Mouse (Mus musculus) ovary, adult 18-20 months (tissue): ENCODE results near the gene Stmn1.
"Not testable (repeated sequence)": the region's sequence is repeated elsewhere in the genome, so short reads cannot be mapped to it uniquely, and the experiment has no call there.

Source experiments
- DNase-seq: peaks from one replicate; pipeline ENCODE4 v3.0.0; 2022; ENCODE audit warnings: low spot score, mixed read lengths

Gene Stmn1

DNA sequence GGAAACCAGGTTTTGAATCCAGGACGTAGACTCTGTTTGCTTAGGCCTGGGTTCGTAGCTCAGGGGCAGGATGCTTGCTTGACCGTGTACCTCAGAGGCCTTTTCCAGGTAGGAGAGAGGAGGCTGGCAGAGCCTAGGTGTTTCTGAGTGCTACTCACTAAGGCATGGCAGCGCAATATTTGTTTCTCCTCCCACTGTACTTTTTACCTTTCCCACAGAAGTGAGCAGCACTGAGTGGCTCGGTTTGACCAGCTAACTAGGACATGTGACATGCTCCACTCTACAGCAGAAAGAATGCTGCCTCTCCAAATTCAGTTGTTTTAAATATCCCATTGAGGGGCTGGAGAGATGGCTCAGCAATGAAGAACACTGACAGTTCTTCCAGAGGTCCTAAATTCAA is 20.1 kb downstream of the Stmn1 start:
- no peak for DNase-seq

DNA sequence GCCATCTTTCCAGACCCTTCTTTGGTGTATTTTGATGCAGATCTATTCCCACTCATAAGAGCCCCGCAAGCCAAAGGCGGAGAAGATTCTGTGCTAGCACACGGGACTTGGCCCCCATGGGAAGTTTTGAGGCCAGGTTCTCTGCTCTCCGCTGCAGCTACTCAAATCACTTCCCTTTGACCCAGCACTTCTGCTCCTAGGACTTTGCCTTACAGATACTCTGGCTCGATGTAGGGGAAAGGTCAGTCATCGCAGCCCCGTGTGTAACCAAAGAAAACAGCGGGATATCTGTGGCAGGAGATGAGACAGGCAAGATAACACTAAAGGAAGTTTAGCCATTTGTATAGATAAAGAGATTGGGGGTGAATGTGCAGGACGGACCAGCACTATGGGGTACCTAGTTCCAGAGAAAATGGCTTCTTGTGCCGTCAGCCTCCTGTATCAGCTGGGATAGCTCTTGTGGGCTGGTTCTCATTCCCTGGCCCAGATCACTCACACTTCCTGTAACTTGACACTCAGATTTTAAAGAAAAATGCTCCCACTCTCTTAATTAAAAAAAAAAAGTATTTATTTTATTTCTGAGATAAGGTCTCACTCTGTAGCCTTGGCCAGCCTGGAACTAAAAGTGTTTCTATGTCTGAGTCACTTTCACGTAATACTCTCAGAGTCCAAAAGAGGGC is 22.0 kb downstream of the Stmn1 start:
- no peak for DNase-seq

DNA sequence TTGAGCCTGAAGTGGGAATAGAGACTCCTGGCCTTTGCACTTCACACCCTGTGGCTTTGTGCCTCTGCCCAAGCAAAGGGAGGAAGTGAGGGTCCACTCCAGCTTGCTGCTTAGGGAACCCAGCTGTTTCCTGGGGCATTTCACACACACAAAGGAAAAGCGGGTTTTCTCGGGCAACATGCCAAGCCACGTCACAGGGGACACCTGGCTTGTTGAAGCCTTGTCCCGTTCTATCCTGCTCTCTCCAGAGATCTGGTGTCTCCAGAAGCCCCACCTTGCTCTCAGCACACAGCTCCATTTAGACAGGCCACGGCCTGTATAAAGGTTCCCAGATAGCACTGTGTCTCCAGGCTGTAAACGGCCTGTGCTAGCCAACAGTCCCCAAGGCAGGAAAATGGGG is 23.6 kb downstream of the Stmn1 start:
- no peak for DNase-seq

DNA sequence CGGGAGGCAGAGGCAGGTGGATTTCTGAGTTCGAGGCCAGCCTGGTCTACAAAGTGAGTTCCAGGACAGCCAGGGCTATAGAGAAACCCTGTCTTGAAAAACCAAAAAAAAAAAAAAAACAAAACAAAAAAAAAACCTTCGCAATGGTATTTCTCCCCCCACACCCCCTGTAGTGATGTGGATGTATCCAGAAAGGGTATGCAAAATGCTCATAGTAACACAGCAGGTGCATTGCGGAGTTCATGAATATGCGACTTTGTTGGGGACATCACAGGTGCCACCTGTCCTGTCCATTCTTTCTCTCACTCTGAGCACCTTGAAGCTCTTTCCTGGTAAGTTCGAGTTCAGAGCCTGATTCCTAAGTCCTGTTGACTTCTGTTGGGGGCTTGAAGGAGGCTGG is 26.0 kb downstream of the Stmn1 start:
- not testable (repeated sequence) for DNase-seq

DNA sequence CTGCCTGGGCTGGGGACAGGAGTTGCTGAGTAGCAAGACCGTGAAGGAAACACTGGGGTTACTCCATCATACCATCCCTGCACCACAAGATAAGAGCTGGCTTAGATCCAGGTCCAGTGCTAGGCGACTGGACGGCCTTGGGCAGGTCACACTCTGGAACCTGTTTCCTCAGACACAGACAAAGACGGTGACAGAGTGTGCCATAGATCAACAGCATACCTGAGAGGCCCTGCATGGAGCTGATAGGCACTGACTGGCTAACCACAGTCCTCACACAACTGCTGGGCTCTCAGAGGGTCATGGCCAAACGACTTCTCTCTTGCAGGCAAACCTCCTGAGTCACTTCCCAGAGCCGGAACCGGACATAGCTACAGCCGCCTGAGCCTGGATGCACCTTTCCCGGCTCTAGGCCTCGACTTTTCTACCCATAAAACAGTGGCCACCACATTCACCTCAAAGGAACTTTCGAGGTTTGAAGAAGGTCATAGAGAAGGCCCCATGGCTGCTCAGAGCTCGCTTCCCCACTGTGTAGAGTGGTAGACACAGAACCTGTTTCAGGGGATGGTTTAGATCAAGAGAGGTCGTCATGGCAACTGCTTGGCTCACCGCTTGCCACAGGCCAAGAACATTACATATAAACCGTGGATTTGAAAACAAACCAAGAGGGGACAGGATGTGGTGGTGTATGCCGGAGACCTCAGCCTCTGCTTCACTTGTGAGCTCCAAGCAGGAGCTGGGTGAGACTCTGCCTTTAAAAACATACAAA is 26.8 kb downstream of the Stmn1 start:
- peak; percentile 64 for DNase-seq

DNA sequence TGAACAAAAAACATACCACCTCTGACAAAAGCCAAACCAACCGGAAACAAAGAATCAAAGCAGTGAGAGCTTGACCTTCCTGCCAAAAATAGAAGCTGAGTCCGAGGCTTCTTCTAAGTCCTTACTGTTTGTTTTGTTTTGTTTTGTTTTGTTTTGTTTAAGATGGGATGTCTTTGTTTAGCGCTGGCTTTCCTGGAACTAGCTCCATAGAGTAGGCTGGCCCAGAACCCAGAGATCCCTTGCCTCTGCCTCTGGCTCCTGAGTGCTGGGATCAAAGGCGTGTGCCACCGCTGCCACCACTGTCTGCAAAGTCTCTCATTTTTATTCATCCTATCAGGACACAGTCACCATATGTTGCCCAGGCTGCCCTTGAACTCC is 27.4 kb downstream of the Stmn1 start:
- no peak for DNase-seq

DNA sequence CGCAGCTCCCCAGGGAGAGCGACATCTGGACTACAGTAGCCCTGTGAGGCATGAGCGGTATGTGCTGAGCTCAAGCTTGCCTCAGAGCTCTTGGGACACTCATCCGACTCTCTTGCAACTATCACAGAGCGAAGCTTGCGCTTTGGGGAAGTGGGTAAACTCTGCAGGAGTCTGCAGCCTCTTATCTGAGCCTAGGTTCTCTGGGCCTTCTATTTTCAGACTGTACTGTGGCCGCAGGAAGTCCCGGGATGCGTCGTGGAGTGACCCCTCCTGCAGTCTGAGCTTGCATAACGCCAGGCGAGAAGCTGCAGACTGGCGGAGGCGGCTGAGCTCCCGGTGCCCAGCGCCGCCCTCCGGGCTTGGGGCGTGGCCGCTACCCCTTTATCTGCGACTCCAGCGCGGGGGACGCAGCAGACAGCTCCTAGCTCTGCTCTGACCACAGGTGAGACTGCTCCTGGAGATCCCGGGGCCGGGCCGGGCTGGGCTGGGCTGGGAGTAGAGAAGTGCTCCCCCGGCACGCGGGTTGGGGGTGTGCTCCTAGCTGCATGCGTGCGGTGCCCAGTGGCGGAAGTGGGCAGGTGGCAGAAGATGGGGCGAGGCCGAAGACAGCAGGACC is 28.6 kb downstream of the Stmn1 start, which contains the start of gene Paqr7:
TSS of gene Paqr7 (plus strand) at position 103 of the 616 bp plus-strand sequence.
- peak; percentile 79 for DNase-seq

DNA sequence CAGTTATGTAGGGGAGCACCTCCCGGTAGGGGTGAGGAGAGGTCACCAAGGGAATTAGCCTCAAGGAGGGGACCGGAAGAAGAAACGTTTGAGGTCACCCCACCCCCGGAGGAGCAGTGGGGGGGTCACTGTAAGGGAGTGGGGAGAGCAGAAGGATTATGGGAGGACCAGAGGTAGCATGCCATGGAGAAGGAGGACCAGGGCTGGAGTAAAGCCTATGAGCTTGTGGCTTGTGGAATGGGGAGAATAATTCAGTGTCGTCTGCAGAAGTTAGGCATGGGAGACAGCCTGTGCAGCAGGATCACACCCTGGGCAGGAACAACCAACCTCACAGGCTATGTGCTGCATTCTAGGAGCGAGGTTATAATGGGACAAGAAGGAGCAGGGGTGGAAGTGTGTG is 29.1 kb downstream of the Stmn1 start:
- no peak for DNase-seq

DNA sequence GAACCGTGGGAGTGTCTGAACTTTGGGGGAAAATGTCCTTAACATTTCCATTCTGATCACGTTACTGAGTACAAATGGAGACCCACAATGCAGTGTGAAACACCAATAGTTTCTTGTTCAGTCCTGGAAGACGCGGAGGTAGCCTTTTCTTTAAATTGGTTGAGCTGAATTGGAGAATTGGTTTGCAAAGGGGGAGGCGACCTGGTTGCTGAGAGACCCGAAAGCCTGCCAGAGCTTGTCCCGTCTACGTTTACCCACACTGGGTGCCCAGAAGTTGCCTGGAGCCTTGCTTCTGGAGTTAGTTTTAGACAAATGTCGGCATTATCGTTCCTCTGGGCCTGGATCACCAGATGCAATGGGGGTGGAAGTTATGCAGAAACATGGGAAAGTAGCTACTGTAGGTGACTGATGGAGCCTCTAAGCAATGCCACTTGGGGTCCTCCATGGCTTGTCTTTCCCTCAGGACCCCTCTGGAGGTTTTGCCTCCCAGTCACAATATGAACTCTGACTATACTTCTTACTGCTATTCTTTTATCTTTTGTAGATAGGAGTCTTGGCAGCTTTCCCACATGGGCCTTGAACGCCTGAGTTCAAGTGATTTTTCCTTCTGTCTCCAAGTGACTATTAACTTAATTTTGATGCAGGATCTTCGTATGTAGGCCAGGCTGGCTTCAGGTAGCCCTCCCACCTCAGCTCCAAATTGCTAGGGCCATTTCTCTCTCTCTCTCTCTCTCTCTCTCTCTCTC is 30.0 kb downstream of the Stmn1 start:
- peak; percentile 62 for DNase-seq

DNA sequence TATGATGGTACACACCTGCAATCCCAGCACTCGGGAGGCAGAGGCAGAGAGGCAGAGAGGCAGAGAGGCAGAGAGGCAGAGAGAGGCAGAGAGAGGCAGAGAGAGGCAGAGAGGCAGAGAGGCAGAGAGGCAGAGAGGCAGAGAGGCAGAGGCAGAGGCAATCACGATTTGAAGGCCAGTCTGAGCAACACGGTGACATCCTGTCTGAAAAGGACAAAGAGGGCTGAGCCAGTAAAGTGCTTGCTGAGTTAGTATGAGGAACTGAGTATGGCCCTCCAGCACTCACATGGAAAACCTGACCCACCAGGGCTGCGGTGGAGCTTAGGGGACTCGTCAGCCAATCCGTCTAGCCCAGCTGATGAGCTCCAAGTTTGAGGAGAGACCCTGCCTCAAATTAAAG is 30.9 kb downstream of the Stmn1 start:
- DNase-seq = not testable (repeated sequence)

DNA sequence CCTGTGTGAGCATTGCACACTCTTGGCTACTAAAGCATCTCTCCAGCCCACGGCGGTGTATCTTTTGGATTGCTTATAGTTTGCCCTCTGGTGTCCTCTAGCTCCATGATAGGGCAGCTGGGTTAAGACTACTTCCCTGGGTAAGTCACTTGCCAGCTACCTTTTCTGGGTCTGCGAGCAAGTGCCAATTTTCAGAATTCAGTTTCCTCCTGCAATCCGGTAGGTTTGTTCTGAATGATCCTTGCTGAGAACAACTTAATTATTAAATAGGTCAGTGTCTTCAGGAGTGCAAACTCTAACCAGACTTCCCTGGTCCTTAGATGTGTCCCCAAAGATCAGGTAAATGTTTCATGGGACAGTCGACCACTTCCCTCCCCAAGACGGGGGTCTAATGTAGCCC is 33.0 kb downstream of the Stmn1 start:
- no peak for DNase-seq

DNA sequence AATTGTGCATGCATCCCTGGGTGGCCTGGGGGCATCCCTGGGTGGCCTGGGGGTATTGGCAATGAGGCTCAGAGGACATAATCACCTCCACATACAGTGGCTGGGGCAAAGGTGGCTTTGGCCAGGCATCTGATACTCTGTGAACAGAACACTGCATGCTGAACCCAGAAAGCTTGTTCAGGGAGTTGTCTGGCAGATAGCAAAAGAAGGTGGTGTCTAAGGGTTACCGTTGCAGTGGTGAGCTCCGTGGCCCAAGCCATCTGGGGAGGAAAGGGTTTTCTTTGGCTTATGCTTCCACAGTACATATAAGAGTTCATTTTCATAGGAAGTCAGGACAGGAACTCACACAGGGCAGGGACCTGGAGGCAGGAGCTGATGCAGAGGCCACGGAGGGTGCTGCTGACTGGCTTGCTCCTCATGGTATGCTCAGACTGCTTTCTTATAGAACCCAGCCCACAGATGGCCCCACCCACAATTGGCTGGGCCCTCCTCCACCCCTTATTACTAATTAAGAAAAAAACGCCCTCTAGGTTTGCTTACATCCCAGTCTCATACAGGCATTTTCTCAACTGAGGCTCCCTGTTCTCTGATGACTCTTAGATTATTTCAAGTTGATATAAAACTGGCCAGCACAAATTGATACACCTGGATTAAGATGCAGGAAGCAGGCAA is 35.7 kb downstream of the Stmn1 start:
- DNase-seq = no peak

DNA sequence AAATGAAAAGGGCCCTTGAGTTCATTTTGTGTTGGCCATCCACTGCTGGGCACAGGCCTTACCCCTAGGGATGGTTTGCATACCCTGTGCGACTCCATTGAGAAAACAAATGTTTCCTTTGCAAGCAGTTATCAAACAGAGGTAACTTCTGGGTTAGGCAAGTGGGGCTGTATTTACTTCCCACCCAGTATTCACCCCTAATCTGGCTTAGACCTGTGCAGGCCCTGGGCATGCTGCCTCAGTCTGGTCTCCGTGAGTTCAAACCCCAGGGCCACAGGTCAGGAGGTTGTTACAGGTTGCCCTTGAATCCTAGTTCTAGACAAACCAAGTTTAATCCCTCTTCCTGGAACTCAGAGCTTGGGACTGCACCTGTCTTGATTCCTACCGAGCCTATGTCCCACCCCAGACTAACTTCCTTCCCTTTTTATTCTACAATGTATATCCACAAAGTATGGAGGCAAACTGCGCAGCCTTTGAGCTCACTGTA is 37.2 kb downstream of the Stmn1 start:
- DNase-seq = no peak

DNA sequence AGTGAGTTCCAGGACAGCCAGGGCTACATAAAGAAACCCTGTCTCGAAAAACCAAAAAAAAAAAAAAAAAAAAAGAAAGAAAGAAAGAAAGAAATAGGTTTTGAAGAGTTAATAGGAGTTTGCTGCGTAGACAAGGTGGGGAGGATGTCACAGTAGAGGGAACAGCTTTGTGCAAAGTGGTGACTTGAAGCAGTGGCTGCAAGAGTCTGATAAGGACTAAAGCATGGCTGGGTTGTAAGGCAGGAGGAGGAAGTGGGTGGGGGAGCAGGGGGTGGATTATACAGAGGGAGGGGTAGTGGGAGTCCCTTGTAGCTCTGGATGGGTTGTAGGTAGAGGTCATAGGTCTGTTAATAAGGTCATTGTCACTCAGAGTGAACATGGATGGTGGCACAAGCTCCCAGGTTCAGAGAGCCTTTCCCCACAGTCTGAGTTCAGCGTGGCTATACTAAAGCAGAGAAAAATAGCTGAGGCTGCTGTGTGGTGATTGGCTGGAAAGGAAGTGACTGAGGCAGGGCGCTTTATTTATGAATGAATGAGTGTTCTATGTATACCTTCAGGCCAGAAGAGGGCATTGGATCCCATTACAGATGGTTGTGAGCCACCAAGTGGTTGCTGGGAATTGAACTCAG is 38.0 kb downstream of the Stmn1 start:
- no peak for DNase-seq

DNA sequence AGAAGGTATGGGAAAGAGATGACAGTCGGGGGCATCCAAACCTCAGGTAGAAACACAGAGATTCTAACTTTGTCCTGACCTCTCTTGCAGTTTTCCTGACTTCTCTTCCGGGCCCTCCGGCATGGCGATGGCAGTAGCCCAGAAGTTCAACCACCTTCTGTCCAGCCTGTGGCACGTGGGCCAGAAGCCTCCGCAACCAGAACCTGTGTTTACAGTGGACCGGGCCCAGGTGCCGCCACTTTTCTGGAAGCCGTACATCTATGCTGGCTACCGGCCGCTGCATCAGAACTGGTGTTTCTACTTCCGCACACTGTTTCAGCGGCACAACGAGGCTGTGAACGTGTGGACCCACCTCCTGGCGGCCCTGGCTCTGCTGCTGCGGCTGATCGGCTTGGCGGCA is 38.6 kb downstream of the Stmn1 start:
- no peak for DNase-seq

DNA sequence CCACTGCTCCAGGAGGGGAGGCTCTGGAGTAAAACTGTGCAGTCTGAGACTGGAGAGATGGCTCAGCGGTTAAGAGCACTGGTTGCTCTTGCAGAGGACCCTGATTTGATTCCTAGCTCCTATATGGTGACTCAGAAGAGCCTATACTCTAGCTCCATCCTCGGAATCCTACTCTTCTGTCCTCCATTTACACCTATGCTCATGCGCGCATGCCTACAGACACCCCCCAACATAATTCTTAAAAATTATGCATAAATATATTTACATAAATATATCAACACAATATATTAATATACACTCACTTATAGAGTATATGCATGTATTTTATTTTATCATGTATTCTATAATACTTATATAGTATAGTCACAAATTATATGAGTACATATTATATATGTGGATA is 42.3 kb downstream of the Stmn1 start:
- no peak for DNase-seq

DNA sequence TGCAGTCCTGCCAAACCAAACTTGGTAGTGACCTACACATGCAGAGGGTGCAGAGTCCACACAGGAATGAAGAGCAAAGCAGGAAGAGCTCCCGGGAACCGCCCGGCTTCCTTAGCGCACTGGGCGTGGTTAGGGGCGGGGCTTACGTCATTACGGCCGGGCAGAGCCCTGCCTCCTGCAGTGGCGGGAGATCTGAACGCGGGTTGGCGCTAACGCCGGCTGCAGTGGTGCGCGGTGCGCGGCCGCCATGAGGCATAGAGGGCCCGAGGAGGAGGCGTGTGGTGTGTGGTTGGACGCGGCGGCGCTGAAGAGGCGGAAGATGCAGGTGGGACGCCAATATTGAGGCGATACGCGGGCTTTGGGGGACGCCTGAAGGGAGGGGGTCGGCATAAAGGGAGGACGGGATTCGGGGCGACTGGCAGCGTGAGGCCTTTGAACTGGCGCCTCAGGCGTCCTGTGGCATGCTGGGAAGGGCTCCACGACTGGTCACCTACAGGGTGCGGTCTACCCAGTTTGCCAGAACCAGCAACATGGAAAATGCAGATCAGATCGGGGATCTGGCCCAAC is 42.8 kb downstream of the Stmn1 start, which contains the start of gene Aunip:
TSS of gene Aunip (plus strand) at position 155 of the 567 bp plus-strand sequence.
- peak; percentile 79 for DNase-seq

DNA sequence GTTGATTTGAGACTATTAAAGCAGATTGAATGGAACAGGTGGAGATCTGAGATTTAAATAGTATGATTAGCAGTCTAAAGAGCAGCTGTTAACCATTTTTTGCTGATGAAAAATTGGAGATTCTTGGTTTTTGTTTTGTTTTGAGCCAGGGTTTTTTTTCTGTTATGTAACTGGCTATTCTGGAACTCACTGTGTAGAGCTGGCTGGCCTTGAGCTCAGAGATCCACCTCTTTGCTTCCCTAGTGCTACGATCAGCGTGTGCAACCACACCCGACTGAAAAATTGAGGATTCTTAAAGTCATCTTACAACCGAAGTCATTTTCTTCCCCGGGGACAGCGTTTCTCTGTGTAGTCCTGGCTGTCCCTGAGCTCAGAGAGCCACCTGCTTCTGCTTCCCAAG is 43.6 kb downstream of the Stmn1 start:
- no peak for DNase-seq

DNA sequence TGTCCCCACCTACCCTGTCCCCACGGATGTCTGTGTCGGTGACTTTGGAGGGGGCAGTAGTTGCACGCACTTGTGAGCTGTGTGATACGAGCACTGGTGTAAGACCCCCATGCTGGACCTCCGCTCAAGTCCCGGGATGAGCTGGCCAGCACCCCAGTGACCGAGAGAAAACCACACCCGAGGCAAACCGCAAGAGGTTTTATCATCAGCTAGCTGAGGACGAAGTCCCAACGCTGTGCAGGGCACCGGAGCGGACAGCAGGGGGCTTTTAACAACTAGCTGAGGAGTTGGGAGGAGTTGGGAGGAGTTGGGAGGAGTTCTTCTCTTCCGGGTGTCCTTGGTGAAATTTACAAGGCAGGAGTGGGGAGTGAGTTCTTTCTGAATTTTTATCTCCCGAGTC is 44.7 kb downstream of the Stmn1 start:
- peak; percentile 77 for DNase-seq

DNA sequence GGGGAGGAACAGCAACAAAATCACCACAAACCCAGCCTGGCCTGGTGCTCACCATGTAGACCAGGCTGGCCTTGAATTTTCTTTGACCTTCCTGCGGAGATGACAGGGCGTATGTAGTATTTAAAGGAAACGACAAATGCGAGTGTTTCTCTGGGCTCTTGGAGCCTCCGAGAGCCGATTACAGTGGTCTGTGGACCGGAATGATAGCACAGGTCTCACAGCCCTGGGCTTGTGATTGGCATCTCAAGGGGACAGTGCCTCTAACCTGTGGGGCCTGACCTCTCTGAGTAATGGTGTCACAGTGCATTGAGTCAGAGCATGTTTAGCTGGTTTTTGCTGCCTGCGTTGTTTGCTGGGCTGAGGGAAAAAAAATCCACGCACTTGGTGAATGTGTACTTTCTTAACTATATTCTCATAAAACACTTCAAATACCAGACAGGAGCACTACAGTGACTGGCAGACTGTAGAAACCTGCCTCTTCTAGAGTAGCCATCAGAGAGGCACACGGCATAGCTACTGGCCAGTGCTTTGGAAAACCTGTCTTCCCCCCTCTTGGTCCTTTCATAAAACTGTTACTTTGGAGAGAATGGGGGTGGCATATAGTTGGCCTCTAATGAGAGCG is 46.3 kb downstream of the Stmn1 start:
- DNase-seq = no peak
